Mouse (Mus musculus): ENCODE results near the gene Hpca. TPM values are rescaled to one million over a fixed set of nuclear protein-coding genes. Genes with fewer than 3 reads are reported as not detected.

The Hpca gene
- polyA plus RNA-seq, 1 experiment from 2014 or later, result not detected

DNA sequence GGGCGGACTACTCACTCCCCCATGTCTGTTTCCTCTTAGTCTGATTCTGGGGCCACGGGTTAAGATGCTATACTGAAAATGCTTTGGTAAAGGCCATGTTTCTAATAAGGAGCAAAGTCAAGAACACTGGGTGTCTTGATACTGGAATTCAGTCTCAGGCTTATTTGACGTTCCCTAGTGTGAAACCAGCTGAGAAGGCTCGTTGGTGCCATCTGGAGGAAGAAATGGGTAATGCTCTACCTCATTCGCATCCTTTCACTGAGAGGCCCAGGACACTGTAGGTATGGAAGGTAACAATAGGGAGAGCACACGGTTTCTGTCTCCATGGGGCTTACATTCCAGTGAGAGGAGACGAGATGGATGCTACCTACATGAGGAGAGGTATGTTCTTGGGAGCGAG lies 35.8 kb downstream of the Hpca start:
- no peaks in the 10 kb centered on the region for H3K27me3 ChIP-seq
- ChIA-PET CTCF (interaction anchor here (1.1 to 1.5 kb wide), 4 partner anchors 8 to 115 kb away, joined by 3 to 4 read pairs (median 4); no protein-coding TSS in a partner anchor), POLR2A (no interaction called here)
- DNase-seq (ENCODE audit: low read depth, low spot score) (no peak), ATAC-seq (no peak)
- in situ Hi-C loops (cut with MboI; ENCODE audit: low pct_unique_long_range_greater_than_20kb), result loop anchor here (5.0 kb wide), 1 partner anchor 129 kb away; no protein-coding TSS in a partner anchor
- peak; percentile 67 for TF ChIP-seq CTCF (IDR thresholded peaks at IDR 0.05)

DNA sequence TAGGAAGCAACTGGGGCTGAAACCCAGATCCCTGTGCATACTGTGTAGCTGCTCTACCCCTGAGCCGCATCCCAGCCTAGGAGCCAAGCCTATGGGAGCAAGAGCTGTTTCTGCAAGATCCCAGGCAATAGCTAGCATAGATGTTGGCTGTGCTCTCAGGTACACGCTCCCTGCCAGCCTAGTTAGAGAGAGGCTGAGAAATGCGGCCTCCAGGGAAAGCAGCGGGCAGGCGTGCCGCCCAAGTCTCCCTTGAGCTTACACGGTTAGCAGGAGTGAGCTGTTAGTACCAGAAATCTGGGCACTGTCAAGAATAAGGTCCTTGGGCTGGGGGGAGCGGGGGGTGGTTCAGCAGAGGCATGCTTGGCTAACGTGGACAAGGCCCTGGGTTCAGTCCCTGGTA lies 36.9 kb downstream of the Hpca start:
- TF ChIP-seq CTCF (IDR thresholded peaks at IDR 0.05), result no peak
- ATAC-seq, result no peak
- ChIA-PET CTCF (interaction anchor here (0.6 kb wide), 1 partner anchor 13 kb away, joined by 3 read pairs; no protein-coding TSS in a partner anchor), POLR2A (interaction anchor here (0.9 kb wide), 1 partner anchor 115 kb away, joined by 3 read pairs; no protein-coding TSS in a partner anchor)
- H3K27me3 ChIP-seq, result no peaks in the 10 kb centered on the region
- in situ Hi-C loops (cut with MboI; ENCODE audit: low pct_unique_long_range_greater_than_20kb), result loop anchor here (5.0 kb wide), 1 partner anchor 128 kb away; no protein-coding TSS in a partner anchor
- no peak for DNase-seq (ENCODE audit: low read depth, low spot score)

DNA sequence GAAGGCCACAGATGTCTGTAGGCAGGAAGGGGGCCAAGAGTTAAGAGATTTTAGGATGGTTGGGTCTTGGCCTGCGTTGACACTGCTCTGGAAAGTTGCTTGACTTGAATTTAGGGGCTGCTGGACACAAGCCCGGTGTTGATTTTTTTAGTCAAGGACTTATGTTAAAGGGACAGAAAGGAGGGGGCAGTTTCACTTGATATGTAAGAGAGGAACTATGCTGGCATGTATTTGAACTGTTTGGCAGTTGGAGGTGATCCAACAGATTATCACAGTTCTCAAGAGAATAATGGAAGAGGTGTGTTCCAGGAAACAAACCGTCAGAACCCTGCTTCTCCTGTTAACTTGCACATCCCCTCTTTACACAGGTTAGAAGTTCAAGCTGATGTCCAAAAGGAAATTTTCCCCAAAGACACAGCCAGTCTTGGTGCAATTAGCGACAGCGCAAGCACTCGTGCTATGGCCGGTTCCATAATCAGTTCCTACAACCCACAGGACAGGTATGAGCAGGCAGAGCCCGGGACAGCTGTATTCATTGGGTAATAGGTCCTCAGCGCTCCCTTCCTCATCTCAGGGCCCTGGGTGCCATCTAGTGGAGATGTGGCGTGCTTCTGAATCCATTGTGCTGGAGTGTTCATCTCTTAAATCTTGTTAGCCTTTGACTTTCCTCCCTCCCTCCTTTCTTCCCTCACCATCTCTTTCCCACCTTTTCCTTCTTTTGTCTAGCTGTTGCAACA lies 39.3 kb downstream of the Hpca start:
- ChIA-PET CTCF (interaction anchor here (0.7 to 2.1 kb wide), 12 partner anchors 63 to 129 kb away, joined by 3 to 11 read pairs (median 4); no protein-coding TSS in a partner anchor), POLR2A (interaction anchor here (1.0 kb wide), 2 partner anchors 26 to 111 kb away, joined by 3 to 7 read pairs; no protein-coding TSS in a partner anchor)
- no peak for ATAC-seq
- H3K27me3 ChIP-seq, result no peaks in the 10 kb centered on the region
- DNase-seq (ENCODE audit: low read depth, low spot score), result no peak
- in situ Hi-C loops (cut with MboI; ENCODE audit: low pct_unique_long_range_greater_than_20kb), result no loop called here
- TF ChIP-seq CTCF (IDR thresholded peaks at IDR 0.05), result peak; percentile 88

- H3K27me3 ChIP-seq, result no peaks in the 10 kb centered on the region
- no peak for ATAC-seq
Measured at GRCm38 (mm10) chr4:129081939-129082338, 39.9 kb downstream of the Hpca start.

GRCm38 (mm10) chr4:129081512-129081911 lies 40.3 kb downstream of the Hpca start:
- H3K27me3 ChIP-seq, result no peaks in the 10 kb centered on the region
- no peak for TF ChIP-seq CTCF (IDR thresholded peaks at IDR 0.05)
- ATAC-seq (peak; percentile 71), DNase-seq (ENCODE audit: low read depth, low spot score) (peak; percentile 57)
- in situ Hi-C loops (cut with MboI; ENCODE audit: low pct_unique_long_range_greater_than_20kb), result no loop called here
- CTCF ChIA-PET, result interaction anchor here (1.1 to 1.4 kb wide), 2 partner anchors 19 to 62 kb away, joined by 3 to 4 read pairs; no protein-coding TSS in a partner anchor
- POLR2A ChIA-PET, result no interaction called here

More at GRCm38 (mm10) chr4:129081939-129082338, 39.9 kb downstream of the Hpca start:
- in situ Hi-C loops (cut with MboI; ENCODE audit: low pct_unique_long_range_greater_than_20kb), result no loop called here
- no peak for DNase-seq (ENCODE audit: low read depth, low spot score)
- ChIA-PET POLR2A (no interaction called here), CTCF (interaction anchor here (1.1 to 2.1 kb wide), 3 partner anchors 19 to 125 kb away, joined by 3 to 11 read pairs (median 4); no protein-coding TSS in a partner anchor)
- no peak for TF ChIP-seq CTCF (IDR thresholded peaks at IDR 0.05)

GRCm38 (mm10) chr4:129081041-129081440 lies 40.8 kb downstream of the Hpca start:
- no peaks in the 10 kb centered on the region for H3K27me3 ChIP-seq
- TF ChIP-seq CTCF (IDR thresholded peaks at IDR 0.05), result no peak
- in situ Hi-C loops (cut with MboI; ENCODE audit: low pct_unique_long_range_greater_than_20kb), result no loop called here
- no peak for ATAC-seq
- ChIA-PET CTCF (interaction anchor here (1.1 kb wide), 1 partner anchor 18 kb away, joined by 3 read pairs; no protein-coding TSS in a partner anchor), POLR2A (no interaction called here)
- DNase-seq (ENCODE audit: low read depth, low spot score), result no peak

DNA sequence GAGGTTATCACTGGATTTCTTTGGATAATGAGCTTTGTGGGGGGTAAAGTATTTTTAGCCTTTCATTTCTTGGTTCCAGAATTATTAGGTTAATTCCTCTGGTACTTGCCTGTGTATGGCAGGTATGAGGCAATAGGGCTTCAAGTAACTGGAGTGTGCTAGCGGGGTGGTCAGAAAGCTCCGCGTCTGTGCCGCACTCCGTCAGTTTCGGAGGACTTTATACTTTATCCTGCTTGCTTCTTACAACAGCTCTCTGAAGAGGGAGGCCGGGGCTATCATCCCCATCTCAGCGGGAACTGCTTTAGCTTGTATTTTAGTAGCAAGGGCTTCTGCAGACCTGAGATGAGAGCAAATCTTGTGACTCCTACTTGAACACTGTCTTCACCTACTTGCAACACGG lies 42.7 kb downstream of the Hpca start:
- TF ChIP-seq CTCF (IDR thresholded peaks at IDR 0.05), result no peak
- ATAC-seq (no peak), DNase-seq (ENCODE audit: low read depth, low spot score) (no peak)
- ChIA-PET POLR2A (no interaction called here), CTCF (no interaction called here)
- H3K27me3 ChIP-seq, result no peaks in the 10 kb centered on the region
- in situ Hi-C loops (cut with MboI; ENCODE audit: low pct_unique_long_range_greater_than_20kb), result no loop called here

GRCm38 (mm10) chr4:129068848-129069247 lies 53.0 kb downstream of the Hpca start:
- POLR2A ChIA-PET, result interaction anchor here (1.1 kb wide), 1 partner anchor 10 kb away, joined by 3 read pairs; the partner anchor contains the start of gene Rnf19b
- no peak for ATAC-seq
- in situ Hi-C loops (cut with MboI; ENCODE audit: low pct_unique_long_range_greater_than_20kb), result no loop called here

DNA sequence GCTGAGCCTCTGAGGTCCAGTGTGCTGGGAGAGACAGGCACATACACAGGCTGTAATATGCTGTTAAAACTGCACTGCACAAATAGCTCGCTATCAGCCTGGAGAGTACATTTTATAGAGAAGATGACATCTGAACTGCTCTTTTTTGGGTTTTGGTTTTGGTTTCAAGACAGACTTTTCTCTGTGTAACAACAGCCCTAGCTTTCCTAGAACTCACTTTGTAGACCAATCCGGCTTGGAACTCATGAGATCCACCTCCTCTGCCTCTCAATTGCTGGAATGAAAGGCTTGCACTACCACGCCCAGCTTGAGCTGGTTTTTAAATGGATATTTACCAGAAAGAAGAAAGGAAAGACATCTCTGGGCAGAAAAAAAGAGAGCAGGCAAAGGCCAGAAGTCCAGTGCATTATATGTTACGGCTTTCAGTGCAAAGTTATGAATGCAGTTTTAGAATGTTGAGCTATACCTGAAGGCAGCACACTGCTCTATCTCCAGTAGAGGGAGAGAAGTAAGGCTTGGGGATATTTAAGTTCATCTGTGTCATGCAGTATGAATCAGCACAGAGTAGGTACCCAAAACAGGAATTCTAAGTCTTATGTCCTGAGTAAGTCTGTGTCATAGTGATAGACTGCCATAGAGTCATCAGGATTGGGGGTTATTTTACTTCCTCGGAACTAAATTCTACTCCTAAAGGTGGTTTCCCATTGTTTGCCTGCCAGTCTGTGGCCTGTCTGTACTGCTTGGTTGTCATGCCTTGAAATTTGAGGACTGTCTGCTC lies 54.0 kb downstream of the Hpca start:
- TF ChIP-seq CTCF (IDR thresholded peaks at IDR 0.05), result no peak
- POLR2A ChIA-PET, result interaction anchor here (1.0 to 1.1 kb wide), 2 partner anchors 9 to 91 kb away, joined by 3 to 4 read pairs; partner anchors contain the start of gene Rnf19b
- no peaks in the 10 kb centered on the region for H3K27me3 ChIP-seq
- CTCF ChIA-PET, result interaction anchor here (1.0 kb wide), 1 partner anchor 22 kb away, joined by 3 read pairs; no protein-coding TSS in a partner anchor
- ATAC-seq (no peak), DNase-seq (ENCODE audit: low read depth, low spot score) (no peak)
- in situ Hi-C loops (cut with MboI; ENCODE audit: low pct_unique_long_range_greater_than_20kb), result no loop called here

More at GRCm38 (mm10) chr4:129068848-129069247, 53.0 kb downstream of the Hpca start:
- no peak for DNase-seq (ENCODE audit: low read depth, low spot score)
- TF ChIP-seq CTCF (IDR thresholded peaks at IDR 0.05), result no peak
- CTCF ChIA-PET, result no interaction called here
- no peaks in the 10 kb centered on the region for H3K27me3 ChIP-seq

GRCm38 (mm10) chr4:129065688-129066236 lies 56.1 kb downstream of the Hpca start:
- ChIA-PET CTCF (no interaction called here), POLR2A (no interaction called here)
- ATAC-seq (no peak), DNase-seq (ENCODE audit: low read depth, low spot score) (no peak)
- H3K27me3 ChIP-seq, result no peaks in the 10 kb centered on the region
- in situ Hi-C loops (cut with MboI; ENCODE audit: low pct_unique_long_range_greater_than_20kb), result no loop called here
- no peak for TF ChIP-seq CTCF (IDR thresholded peaks at IDR 0.05)
